Mouse (Mus musculus) myocyte (in vitro differentiated cells): ENCODE results near the gene Gm11020.

Experiments used
- CEBPB ChIP-seq: IDR thresholded peaks from 2 replicates; pipeline ENCODE4 v1.6.1; 2011; ENCODE audit warnings: mild to moderate bottlenecking, moderate library complexity; ENCODE audit not compliant: poor library complexity, insufficient read depth, severe bottlenecking
- E2F4 ChIP-seq: IDR thresholded peaks from one replicate; pipeline ENCODE4 v1.6.1; 2011; ENCODE audit warnings: mild to moderate bottlenecking, control low read depth, moderate library complexity; ENCODE audit not compliant: insufficient read depth
- MAX ChIP-seq: IDR thresholded peaks from one replicate; pipeline ENCODE4 v1.6.1; 2011; ENCODE audit warnings: low read depth, mild to moderate bottlenecking, control low read depth
- MYOG ChIP-seq, 3 experiments: IDR thresholded peaks; one replicate each; pipeline ENCODE4 v1.6.1; 2011; ENCODE audit warnings: control low read depth in 2 of 3, low read depth in 2 of 3, mild to moderate bottlenecking in 2 of 3; ENCODE audit not compliant: insufficient read length in 2 of 3, control insufficient read depth in 1 of 3, insufficient read depth in 1 of 3
- POLR2A ChIP-seq: IDR thresholded peaks from one replicate; pipeline ENCODE4 v1.6.1; 2011; ENCODE audit warnings: low read depth, mild to moderate bottlenecking, control low read depth, moderate library complexity; ENCODE audit not compliant: insufficient read length
- REST ChIP-seq: IDR thresholded peaks from one replicate; pipeline ENCODE4 v1.6.1; 2011; ENCODE audit warnings: mild to moderate bottlenecking, control low read depth, moderate library complexity; ENCODE audit not compliant: insufficient read depth, insufficient read length
- SRF ChIP-seq: IDR thresholded peaks from one replicate; pipeline ENCODE4 v1.6.1; 2011; ENCODE audit warnings: low read depth; ENCODE audit not compliant: control insufficient read depth, insufficient read length
- TCF12 ChIP-seq: IDR thresholded peaks from one replicate; pipeline ENCODE4 v1.6.1; 2011; ENCODE audit warnings: mild to moderate bottlenecking, control low read depth; ENCODE audit not compliant: poor library complexity, insufficient read depth, severe bottlenecking
- TCF3 ChIP-seq: IDR thresholded peaks from one replicate; pipeline ENCODE4 v1.6.1; 2011; ENCODE audit warnings: low read depth, control low read depth; ENCODE audit not compliant: insufficient read length

- TF ChIP-seq POLR2A = no peak
- TF ChIP-seq SRF = no peak
- TF ChIP-seq MAX = no peak
- no peak for TF ChIP-seq REST
- TF ChIP-seq E2F4 = no peak
- no peak for TF ChIP-seq TCF12
- TF ChIP-seq TCF3 = no peak
- no peak for TF ChIP-seq MYOG (IDR thresholded peaks at IDR 0.05; ENCODE audit: control insufficient read depth in 1 of 3, insufficient read depth in 1 of 3, insufficient read length in 2 of 3, low read depth in 2 of 3)
- no peak for TF ChIP-seq CEBPB
Measured at GRCm38 (mm10) chr8:104367398-104367797, 46.0 kb downstream of the Gm11020 start.
